In genomic region chr3:83259421-83259820, GRCm38 (mm10) we compare ENCODE assay signal across 20 mouse cellular contexts.
DNase-seq lines count a peak whose midpoint lies in the region; ATAC-seq lines count a peak whose summit lies in the region.
"Had no signal": no experiment of that assay in that cellular context is flagged by ENCODE, and none has a peak within 500 bp of the region (broad histone marks: within the 10 kb centered on the region; RNA-seq: fewer than 3 reads in every experiment).

No protein-coding gene starts in this region.

- no peaks in the 10 kb centered on the region for H3K36me3 ChIP-seq in embryonic facial prominence, embryonic 15.5 days
- no peaks in the 10 kb centered on the region for H3K36me3 ChIP-seq in midbrain, embryonic 14.5 days (ENCODE audit: control insufficient read depth, insufficient read depth, low read length)
- H3K36me3 ChIP-seq: embryonic facial prominence, embryonic 12.5 days; forebrain, embryonic 15.5 days had no signal

- H3K4me3 ChIP-seq in embryonic facial prominence, embryonic 15.5 days (replicated peaks), result no peak overlapping the region
- H3K4me3 ChIP-seq in midbrain, embryonic 14.5 days (replicated peaks; ENCODE audit: low read depth, low read length), result no peak overlapping the region
- H3K4me3 ChIP-seq: embryonic facial prominence, embryonic 12.5 days; forebrain, embryonic 13.5 days; forebrain, embryonic 15.5 days had no signal

- no peak overlapping the region for H3K4me2 ChIP-seq in embryonic facial prominence, embryonic 15.5 days (replicated peaks)
- no peak overlapping the region for H3K4me2 ChIP-seq in midbrain, embryonic 14.5 days (ENCODE audit: low read length)
- H3K4me2 ChIP-seq: embryonic facial prominence, embryonic 12.5 days; forebrain, embryonic 13.5 days; forebrain, embryonic 15.5 days had no signal

- ATAC-seq in embryonic facial prominence, embryonic 15.5 days (ENCODE audit: insufficient number of reproducible peaks, low FRiP score, low TSS enrichment, low read depth), result no peak
- ATAC-seq in midbrain, embryonic 14.5 days (ENCODE audit: low FRiP score, low TSS enrichment), result no peak
- ATAC-seq: activated CD4-positive, CD25-positive, alpha-beta regulatory T cell, adult 4 months; forebrain, embryonic 13.5 days; forebrain, embryonic 15.5 days; forebrain, postnatal 0 days; Patski had no signal

- H3K4me1 ChIP-seq in embryonic facial prominence, embryonic 15.5 days, result no peaks in the 10 kb centered on the region
- H3K4me1 ChIP-seq in midbrain, embryonic 14.5 days (ENCODE audit: control insufficient read depth, insufficient read depth, low read length), result no peaks in the 10 kb centered on the region
- H3K4me1 ChIP-seq: embryonic facial prominence, embryonic 12.5 days; forebrain, embryonic 13.5 days; forebrain, embryonic 15.5 days had no signal

- WGBS in embryonic facial prominence, embryonic 15.5 days, result 18% methylated on average over 4 of the region's 4 CpGs
- 74% methylated on average over 4 of the region's 4 CpGs for WGBS in midbrain, embryonic 14.5 days

- H3K27me3 ChIP-seq in embryonic facial prominence, embryonic 15.5 days, result no peaks in the 10 kb centered on the region
- H3K27me3 ChIP-seq in midbrain, embryonic 14.5 days (ENCODE audit: control insufficient read depth, insufficient read depth, low read length), result no peaks in the 10 kb centered on the region
- H3K27me3 ChIP-seq: embryonic facial prominence, embryonic 12.5 days; forebrain, embryonic 13.5 days; forebrain, embryonic 15.5 days had no signal

- H3K27ac ChIP-seq in embryonic facial prominence, embryonic 15.5 days (replicated peaks), result 0 out of 2 replicates have a peak overlapping the region, but pooled peaks have one; percentile 3
- no peak overlapping the region for H3K27ac ChIP-seq in midbrain, embryonic 14.5 days (replicated peaks; ENCODE audit: low read depth, low read length)
- H3K27ac ChIP-seq: embryonic facial prominence, embryonic 12.5 days; forebrain, embryonic 13.5 days; forebrain, embryonic 15.5 days had no signal

- DNase-seq in heart, adult 11 months, result peak; percentile 30
- DNase-seq in heart, adult 9 months (ENCODE audit: low spot score in 2 of 2), result no peak
- DNase-seq in adrenal gland, postnatal 10 days, result no peak
- no peak for DNase-seq in midbrain, embryonic 14.5 days
- DNase-seq: adrenal gland, adult 8-10 months; adrenal gland, postnatal 25 days; cerebellum, adult 11 months; cerebellum, adult 18-20 months; cerebellum, adult 8-10 months; cerebellum, adult 9-11 months; cerebellum, postnatal 14 days; cerebellum, postnatal 36 days; embryo, embryonic 11 days; forebrain, postnatal 0 days had no signal

- H3K9me3 ChIP-seq in embryonic facial prominence, embryonic 15.5 days (replicated peaks), result no peaks in the 10 kb centered on the region
- no peaks in the 10 kb centered on the region for H3K9me3 ChIP-seq in midbrain, embryonic 14.5 days (ENCODE audit: control insufficient read depth, low read length)
- H3K9me3 ChIP-seq: embryonic facial prominence, embryonic 12.5 days; forebrain, embryonic 13.5 days; forebrain, embryonic 15.5 days had no signal

- no peak overlapping the region for H3K9ac ChIP-seq in embryonic facial prominence, embryonic 15.5 days
- no peak overlapping the region for H3K9ac ChIP-seq in midbrain, embryonic 14.5 days (replicated peaks; ENCODE audit: low read length)
- H3K9ac ChIP-seq: embryonic facial prominence, embryonic 12.5 days; forebrain, embryonic 13.5 days; forebrain, embryonic 15.5 days; forebrain, postnatal 0 days had no signal
